Mouse (Mus musculus) ovary, postnatal 36 days (tissue): ENCODE measurements at regions not wholly inside any gene's neighbourhood (a gene's known extent, or its start where the extent isn't known, plus 50 kb on each side); places are given as distances from the start of the nearest gene placed in this dataset.

Experiments used
- DNase-seq: peaks from one replicate; pipeline ENCODE4 v3.0.0; 2022; ENCODE audit warnings: low spot score, mixed read lengths

DNA sequence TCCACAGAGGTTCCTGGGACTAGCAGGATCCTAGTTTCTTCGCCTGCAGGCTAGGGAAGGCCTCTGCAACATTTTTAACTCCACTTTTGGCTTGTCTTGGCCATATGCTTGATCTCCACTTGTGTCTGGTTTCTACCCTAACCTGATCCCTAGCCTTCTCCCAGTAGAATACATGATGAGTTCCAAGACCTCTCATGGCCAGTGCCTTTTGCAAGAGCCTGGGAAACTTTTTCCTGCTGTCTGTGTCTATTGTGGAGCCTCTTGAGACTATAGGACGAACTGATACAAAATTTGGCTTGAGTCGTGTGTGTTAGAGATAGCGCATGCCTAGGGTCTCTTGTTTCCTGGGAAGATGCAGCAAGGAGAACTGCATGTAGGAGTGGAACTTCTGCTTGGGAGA is 119.3 kb downstream of the Cartpt start:
- DNase-seq, result no peak

DNA sequence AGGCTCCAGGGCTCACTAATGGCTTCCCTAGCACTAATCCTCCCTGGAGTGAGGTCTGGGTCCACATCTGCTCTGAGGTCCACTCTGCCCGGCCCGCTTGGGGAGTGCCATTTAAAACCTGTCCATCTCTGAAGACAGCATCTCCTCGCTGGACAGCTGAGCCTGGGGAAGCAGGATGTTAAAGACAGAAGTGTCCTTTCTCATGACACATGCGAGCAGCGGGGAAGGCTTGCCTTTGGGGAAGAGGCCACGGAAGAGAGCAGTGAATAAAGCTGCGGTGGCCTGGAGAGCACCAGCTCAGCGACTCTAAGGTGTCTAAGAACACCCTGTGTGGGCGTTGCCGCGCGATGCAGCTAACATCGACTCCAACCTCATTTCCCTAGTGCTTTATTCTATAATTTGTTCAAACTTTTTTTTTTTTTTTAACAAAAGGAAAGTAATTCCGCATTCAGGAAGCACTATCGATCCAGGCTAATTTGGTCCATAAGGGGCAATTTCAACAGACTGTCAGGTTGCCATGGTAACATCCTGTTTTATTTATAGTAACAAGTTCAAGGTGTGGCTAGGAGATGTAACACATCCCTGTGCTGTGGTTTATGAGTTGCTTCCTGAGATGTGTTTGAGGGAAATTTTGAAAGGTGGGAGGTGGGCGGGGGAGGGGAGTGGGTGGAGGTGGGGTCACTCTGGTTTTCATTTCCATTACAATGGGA is 120.0 kb downstream of the Cartpt start:
- DNase-seq, result no peak

DNA sequence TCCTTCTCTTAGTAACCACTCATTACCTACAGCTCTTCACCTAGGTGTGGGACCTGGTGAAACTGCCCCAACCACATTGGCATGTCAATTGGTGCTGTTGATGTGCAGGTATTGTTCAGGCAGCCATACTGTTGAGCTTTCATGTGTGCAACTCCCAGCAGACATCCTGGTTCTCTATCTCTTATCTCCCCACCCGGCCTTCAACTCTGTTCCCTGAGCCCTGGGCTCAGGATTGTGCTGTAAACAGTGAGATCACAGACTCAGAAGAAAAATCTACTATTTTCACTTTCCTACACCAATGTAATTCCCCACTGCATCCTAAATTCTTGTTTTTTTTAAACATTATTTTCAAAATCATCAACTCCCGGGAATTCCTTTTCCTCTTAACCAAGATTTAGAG is 122.1 kb downstream of the Cartpt start:
- DNase-seq, result no peak

DNA sequence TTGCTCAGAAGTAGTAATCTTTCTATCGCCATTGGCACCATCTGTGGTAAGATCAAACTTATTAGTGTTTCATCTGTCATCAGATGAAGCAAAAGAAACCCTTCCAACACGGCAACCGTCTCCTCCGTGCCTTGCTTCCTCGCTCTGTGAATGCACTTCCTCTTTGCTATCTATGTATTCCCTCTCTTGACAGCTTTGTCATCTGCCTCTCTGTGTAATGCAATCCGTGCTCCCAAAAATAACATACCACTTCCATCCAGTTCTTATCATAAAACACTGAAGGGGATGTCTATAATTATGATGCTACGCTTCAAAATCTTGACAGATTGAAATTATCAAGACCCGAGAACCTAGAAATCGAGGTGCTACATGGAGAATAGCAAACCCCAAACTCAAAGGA is 123.2 kb downstream of the Cartpt start:
- DNase-seq, result no peak

DNA sequence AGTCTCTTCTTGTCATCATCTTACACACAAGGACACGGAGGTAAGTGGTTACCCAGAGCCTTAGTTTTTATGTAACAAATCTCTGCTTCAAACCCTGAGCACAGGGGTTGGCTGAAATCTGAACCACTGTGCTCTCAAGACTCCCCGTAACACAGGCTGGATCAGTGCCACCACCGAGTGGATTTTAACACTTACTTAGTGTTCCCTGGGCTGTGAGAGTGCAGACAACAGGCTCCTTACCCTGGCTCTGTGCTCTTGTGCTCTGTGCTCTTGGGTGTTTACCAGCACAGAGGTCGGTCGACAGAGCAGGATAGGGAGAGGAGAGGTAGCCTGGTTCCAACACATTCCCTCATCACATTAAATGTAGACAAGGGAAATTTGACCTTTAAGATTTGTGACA is 134.9 kb downstream of the Cartpt start:
- no peak for DNase-seq

DNA sequence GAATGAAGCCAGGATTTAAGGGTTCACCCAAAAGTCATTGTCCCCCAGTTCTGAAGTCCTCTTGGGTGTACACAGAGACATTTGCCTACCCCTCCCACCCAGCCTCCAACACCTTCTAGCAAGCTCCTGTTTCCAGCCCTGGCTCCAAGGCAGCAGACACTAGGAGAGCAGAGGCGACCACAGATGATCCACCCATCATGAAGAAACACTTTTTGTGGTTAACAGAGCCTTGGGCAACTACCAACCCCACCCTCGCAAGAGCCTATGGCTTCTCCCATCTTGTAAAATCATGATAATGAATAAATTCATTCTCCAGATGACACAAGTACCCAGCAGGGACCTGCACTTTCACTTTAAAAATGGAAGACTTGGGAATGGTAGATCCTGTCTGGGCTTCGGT is 136.1 kb downstream of the Cartpt start:
- DNase-seq, result no peak

DNA sequence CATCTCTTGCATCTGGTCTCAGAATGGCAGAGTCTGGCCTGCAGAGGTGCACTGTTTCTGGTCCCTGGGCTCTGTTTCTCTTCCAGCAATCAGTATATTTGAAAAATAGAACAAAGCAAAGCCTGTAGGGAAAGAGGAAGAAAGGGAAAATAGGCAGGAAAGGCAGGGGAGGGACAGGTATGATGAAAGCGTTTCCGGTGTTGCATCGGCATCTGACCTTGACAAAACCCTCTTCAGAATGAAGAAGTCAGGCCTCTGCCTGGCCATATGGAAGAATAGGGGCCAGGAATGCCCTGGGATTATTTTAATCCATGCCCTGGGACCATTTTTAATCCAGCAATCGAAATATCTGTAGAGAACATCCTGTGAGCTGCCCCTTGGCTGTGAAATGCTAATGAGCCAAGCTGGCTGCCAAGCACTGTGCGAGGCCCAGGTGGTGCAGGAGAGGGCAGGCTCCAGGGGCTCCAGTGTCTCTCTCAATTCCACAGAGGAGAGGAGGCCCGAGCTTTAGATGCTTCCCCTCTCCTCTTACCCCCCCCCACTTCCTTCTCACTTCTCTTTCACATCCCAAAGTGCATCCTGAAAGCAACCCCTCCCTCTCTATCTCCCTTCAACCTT is 136.7 kb downstream of the Cartpt start:
- no peak for DNase-seq

DNA sequence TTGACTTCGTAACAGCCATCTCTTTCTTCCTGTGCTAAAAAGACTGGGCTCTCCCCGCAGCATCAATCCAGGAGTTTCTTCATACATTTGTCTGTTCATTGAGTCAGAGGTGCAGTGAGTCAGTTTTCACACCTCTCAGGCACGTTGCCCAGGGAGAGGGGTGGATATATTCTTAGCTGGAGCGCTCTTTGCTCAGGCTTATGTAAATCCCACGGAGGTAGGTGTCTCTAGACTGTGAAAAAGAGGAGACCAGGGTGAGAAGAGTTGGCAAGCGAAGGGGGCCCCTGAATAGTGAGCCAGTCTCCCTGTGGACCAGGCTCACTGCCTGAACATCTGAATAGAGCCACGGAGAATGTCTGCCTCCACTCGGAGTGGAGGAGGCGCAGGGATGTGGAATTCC is 139.0 kb downstream of the Cartpt start:
- no peak for DNase-seq

DNA sequence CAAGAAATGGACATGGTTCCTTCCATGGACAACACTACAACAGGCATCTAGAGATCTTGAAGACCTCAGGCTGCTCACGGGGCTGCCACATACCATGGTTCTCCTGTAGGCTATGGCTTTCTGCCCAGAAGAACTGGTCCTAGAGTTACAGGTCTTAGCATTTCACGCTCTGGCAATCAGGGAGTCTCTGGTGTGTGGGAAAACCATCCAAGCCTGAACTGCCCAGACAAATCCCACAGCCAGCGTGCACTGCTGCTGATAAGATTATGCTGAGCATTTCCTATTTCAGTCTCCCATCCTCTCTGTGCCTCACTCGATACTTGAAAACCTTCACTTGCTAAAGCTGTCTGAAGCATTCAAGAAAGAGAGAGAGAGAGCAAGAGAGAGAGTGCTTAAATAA is 139.5 kb downstream of the Cartpt start:
- no peak for DNase-seq

DNA sequence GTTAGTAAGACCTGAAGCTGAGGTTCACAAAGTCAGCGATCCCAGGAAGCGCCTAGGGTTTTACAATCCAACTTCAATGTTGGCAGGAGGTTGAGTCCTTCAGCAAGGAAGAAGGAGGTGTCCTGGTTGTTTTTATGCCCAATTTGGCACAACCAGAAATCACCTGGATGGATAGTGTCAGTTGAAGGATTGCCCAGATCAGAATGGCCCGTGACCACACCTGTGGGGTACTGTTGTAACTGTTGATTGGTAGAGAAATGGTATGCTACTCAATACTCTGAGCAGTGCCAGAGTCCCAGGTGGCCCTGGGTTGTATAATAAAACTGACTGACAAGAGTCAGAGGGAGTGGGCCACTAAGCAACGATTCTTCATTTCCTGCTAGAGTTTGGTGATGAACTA is 140.2 kb downstream of the Cartpt start:
- no peak for DNase-seq

DNA sequence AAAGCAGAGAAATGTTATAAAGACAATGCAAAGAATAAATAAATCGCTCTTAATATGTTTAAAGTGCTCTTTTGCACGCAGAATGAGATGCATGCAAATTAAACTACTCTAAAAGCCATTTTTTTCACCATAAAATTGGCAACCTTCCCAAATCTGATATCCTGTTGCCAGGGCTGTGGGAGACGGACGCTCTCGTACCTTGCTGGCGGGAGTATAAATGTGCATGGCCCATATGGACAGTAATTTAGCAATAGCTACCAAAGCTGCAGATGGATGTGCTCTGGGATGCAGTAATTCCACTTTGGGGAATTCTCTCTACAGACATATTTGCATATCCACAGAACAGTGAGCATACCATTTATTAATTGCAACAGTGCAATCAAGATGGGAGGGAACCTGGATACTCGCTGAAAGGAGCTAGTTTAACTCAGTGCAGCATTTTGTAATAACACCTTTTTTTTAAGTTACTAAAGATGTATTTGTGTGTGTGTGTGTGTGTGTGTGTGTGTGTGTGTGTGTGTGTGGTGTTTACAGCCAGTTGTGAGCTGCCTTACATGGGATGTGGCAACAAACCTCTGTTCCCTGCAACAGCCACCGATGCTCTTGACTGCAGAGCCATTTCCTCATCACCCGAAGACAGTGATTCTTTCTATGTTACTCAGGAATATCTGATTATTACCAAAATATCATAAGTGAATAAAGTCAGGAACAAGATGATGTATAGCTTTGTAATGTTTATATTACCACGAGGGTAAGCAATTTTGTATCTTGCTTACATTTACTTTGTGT is 141.4 kb downstream of the Cartpt start:
- no peak for DNase-seq

DNA sequence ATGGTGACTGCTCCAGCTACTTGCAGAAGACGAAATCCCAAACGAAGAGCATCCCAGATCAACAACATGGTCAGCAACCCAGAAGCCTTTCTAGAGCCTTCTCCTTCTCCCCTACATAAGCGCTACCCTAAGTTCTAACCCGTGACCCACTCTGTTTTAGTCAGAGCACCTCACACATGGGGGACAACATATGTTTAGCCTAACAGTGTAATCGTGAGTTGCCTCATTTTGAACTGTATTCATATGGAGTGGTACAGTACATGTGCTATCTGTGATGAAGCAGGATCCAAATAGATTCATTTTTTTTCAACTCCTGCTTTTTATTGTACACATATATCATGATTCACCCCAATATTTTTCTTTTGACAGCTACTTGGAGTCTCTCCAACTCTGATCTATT is 146.2 kb downstream of the Cartpt start:
- no peak for DNase-seq

DNA sequence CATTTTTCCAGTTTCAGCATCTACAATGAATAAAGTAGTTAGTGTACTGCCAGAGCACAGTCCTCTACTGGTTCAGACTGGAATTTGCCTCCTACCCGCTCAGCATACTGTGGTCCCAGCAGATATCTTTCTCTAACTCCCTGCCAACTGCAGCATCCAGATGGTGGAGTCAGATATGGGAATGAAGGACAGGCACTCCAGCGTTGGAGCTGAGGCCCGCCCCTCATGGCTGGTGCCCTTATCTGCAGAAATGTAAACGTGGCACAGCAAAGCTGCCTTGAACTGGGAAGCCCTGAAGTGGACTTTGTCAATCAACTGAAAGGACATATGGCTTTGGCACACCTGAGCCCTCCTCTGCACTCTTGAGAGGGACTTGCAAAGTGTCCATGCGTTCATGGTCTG is 146.6 kb downstream of the Cartpt start:
- peak; percentile 6 for DNase-seq

DNA sequence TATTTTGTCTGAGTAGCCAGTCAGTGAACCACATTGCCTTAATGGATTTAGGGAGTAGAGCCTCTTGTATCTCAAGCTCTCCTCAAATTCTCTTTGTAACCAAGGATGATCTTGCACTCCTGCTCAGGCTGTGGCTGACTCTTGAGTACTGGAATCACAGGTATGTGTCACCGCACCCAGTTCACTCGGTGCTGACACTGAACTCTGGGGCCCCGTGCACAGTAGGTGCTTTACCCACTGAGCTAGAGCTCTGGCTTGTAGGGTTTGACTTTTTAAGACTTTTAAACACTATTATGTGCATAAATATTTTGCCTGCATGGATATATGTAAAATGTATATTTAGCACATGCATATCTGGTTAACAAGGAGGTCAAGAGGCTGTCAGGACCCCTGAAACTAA is 147.4 kb downstream of the Cartpt start:
- DNase-seq, result no peak

DNA sequence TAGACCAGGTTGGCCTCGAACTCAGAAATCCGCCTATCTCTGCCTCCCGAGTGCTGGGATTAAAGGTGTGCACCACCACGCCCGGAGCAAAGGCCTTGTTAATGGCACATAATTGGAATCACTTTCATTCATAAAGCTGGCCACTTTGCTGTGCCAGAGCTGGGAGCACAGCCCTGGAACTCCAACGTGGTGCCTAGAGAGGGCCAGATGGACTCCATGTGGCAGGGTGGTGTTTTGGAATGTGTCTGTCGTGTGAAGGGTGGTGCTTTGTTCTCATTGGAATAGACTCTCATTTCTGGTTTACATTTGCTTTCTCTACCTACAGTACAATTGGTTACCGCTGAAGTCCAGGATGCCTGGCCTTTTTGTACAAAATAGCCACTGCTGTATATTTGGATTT is 150.2 kb downstream of the Cartpt start:
- DNase-seq, result no peak

DNA sequence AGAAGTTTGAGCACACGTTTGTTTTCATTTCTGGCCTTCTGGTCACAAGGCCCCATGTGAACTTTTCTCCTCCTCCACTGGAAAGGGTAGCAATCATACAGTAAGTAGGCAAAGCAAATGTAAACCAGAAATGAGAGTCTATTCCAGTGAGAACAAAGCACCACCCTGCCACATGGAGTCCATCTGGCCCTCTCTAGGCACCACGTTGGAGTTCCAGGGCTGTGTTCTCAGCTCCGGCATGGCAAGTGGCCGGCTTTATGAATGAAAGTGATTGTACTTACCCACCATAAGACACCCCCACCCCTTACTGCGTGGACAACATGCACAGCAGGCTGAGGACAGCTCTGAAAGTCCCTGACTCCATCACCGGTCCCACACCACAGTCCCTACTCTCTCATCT is 151.5 kb downstream of the Cartpt start:
- DNase-seq, result no peak

DNA sequence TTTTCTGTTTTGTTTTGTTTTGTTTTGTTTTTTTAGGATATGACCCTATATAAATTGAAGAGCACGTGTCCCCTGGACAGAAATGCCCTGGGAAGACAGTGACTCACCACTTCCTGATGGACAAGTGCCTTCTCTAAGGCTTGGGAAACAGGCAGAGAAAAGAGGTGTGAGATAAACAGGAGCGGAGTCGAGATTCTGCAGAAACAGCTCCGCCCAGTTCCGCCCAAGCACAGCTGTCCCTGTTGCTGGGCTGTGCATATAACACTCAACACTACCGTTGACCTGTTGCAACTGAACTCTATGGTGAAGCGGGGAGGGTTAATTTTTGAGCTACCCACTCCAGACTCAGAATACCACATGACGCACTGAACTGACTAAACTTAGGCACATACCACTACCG is 152.8 kb downstream of the Cartpt start:
- DNase-seq, result no peak

DNA sequence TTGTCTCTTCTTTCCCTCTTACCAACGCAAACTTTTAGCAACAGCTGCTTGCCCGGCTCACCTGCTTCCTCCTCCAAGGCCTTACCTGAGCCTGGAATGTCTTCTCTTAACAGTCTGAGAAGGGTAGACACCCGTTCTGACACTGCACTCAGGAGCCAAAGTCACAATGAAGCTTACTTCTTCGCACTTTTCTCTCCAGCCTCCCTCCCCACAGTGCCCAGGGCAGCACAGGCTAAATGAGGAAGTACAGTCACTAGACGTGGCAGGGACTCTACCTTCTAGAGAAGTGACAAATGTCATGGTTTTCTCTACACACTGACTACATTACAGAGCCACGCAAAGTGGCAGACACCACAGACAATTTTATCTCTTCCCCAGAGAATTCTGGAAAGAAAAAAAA is 155.4 kb downstream of the Cartpt start:
- no peak for DNase-seq

DNA sequence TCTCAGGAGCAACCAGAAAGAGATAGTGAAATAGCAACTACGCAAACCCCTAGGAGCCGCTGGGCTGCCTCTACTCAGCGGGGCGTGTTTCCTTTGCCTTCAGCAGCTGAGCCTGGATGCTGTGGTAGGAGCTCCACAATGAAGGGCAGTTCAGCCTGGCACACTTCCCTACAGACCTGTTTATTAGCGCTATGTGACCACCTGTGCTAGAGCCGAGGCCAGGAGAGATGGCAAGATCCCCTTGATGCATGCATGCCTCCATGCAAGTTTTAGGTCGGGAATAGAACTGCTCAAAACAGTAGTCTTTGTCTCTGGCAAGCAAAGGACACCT is 156.1 kb downstream of the Cartpt start:
- no peak for DNase-seq

DNA sequence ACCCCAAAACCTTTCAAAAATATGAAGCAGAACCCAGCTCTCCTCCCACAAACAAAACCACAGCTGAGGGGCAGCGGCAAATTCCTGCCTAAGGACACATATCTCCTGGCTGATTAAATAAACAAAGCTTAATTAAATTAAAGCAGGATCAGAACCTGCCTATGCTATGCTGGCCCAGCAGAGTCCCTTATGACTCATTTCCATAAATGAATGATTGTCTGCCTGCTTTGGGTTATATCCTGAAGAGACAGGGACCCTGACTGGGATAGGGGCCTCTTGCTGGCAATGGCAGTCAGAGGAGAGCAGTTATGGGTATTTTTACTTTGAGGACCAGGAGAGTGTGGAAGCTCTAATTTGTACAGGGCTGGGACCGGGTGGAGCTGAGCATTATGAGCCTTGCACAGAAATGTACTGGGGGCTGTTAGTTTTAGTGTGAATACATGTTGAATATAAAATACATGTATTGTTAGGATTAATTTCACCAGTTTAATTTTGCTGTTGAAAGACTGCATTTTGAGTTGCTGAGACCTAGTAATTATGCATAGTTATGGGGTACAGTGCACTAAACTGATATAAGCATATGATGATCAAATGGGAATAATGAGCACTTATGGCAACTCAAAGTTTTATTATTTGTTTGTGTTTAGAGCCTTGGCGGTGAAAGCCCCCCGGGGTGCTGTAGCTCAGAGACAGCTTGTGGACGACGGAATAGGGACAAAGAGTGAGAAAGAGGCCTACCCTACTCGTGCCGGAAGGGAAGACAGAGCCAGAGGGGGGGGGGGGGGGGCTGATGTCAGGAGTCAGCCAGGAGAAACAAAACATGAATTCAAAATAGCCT is 156.7 kb downstream of the Cartpt start:
- DNase-seq, result no peak

DNA sequence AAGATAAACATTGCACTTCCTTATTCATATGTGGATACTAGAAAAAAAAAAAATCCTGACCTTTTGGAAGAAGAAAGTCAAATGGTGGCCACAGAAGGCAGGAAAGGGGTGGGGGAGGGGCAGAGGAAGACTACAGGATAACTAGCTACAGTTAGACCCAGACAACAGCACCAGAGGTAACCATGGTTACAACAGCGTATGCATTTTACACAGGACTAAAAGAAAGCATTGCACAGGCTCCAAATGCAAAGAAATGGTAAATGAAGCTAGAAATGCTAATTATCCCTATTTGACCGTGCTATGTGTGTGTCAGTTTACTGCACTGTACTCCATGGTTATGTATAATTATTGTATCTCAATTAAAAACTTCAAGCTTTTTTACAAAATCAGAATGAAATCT is 158.4 kb downstream of the Cartpt start:
- no peak for DNase-seq

DNA sequence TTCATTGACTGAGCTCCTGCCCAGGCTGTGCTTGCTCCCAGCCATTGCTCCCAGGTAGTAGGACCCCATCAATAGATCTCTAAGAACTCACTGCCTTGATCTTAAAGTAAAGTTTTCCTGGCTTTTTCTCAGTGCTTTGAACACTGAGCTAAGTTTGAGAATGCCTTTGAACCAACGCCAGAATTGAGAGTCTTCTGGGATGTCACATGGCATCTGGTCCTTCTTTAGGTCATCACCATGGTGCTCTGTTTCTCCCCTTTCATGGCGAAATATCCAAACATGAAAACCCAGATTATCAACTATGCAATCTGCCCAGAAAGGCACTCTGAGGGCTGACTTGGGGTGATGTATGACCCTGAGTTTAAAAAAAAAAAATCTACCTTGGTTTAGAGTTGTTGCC is 158.9 kb downstream of the Cartpt start:
- no peak for DNase-seq

DNA sequence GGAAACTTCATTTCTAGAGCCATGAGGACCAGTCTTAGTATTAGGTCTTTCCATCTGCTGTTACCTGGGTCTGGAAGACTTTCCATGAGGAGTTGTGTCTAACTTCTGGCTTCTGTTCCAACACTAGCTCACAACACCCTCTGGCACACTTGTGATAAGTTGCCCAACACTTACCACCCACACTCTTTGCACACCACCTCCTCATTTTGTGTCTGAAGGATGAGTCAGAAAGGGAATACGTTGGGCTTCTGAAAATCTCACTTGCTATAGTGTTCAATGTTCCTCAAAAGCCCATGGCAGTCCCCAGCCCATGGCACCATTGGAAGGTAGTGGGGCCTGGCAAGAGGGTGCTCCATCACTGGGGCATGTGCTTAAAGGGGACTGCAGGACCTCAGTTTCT is 161.5 kb downstream of the Cartpt start:
- DNase-seq, result no peak
